8 mouse cellular contexts compared by ENCODE assay signal in the genomic region with DNA sequence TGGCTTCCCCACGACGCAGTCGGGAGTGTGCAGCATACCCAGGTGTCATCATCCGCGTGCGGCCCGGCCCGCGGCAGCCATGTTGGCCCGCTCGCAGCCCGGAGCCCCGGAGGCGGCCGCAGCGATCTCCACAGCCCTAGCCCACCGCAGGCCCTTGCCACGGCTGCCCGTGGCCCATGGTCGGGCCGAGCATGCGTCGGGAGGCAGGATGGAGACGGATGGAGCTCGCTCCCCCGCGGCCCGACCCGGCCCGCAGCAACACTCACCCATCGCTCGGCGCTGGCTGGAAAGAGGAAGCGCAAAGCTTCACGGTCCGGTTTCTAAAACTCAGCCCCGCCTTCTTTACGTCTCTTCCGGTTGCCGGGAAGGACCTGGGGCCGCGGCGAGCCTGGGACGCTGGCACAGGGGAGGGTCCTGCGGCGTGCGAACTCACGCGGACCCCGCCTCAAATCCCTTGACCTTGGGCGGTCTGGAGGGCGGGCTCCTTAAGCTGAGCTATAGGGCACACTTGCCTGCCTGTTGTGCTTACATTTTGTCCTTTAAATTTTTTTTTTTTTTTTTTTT. TPM values are rescaled to one million over a fixed set of nuclear protein-coding genes. Genes with fewer than 3 reads are reported as not detected.
DNase-seq lines count a peak whose midpoint lies in the region; ATAC-seq and TF ChIP-seq lines count a peak whose summit lies in the region.

A gene (minus strand): TSS at position 452 of the 564 bp plus-strand sequence.

- peak within 1 kb of the TSS; percentile 96 for H3K27ac ChIP-seq in gastrocnemius, adult 2 months
- H3K27ac ChIP-seq in hindbrain, postnatal 0 days, result peak within 1 kb of the TSS; percentile 96

- DNase-seq in ZHBTc4 (ENCODE audit: low read depth, low spot score), result peak; percentile 97
- DNase-seq in cerebellum, postnatal 4 days (ENCODE audit: low spot score in 2 of 2), result peak; percentile 61 to 79
- DNase-seq in gastrocnemius, adult 2 months, result peak; percentile 92
- DNase-seq in hindbrain, postnatal 0 days (ENCODE audit: low spot score), result peak; percentile 95
- DNase-seq in left cerebral cortex, adult 9 months (ENCODE audit: low spot score in 2 of 2), result peak; percentile 74 to 85
- DNase-seq in right cerebral cortex, postnatal 14 days, result peak; percentile 81
- peak; percentile 83 to 85 for DNase-seq in urinary bladder, postnatal 36 days (ENCODE audit: low spot score in 2 of 2)

- peaks cover 13% of the 10 kb centered on the region; the same call in 1 of the 2 replicates for H3K36me3 ChIP-seq in hindbrain, postnatal 0 days (ENCODE audit: insufficient read depth, low read length)

- H3K9me3 ChIP-seq in hindbrain, postnatal 0 days (ENCODE audit: low read length), result no peaks in the 10 kb centered on the region

- ATAC-seq in hindbrain, postnatal 0 days, result peak; percentile 94
- ATAC-seq in megakaryocyte progenitor cell, adult 5-6 weeks (replicated peaks; ENCODE audit: poor library complexity), result peak; percentile 89

- intact Hi-C loops in gastrocnemius, adult 2 months (cut with DNase I), result no loop called here

- no peaks in the 10 kb centered on the region for H3K4me1 ChIP-seq in hindbrain, postnatal 0 days (ENCODE audit: insufficient read depth, low read length)

- H3K27me3 ChIP-seq in hindbrain, postnatal 0 days (ENCODE audit: insufficient read depth, low read length), result no peaks in the 10 kb centered on the region

- H3K4me3 ChIP-seq in gastrocnemius, adult 2 months, result peak within 1 kb of the TSS; percentile 99
- peak within 1 kb of the TSS; percentile 97 for H3K4me3 ChIP-seq in hindbrain, postnatal 0 days (ENCODE audit: low read length)

- peak within 1 kb of the TSS; percentile 96 for H3K9ac ChIP-seq in hindbrain, postnatal 0 days (replicated peaks; ENCODE audit: low read length)

- TF ChIP-seq CTCF in gastrocnemius, adult 2 months (IDR thresholded peaks at IDR 0.05), result no peak
- TF ChIP-seq CTCF in hindbrain, postnatal 0 days (IDR thresholded peaks at IDR 0.05; ENCODE audit: low read depth), result no peak

- peak within 1 kb of the TSS; percentile 97 for H3K4me2 ChIP-seq in hindbrain, postnatal 0 days (ENCODE audit: low read depth, low read length)

- under 1% methylated on average over 51 of the region's 52 CpGs for WGBS in hindbrain, postnatal 0 days

RNA-seq across cellular contexts. Expression of the gene that starts here (rescaled TPM):
- total RNA-seq in gastrocnemius, adult 2 months (2021), result 100 to 1,000 TPM; 527 to 622 TPM
- 463 and 470 TPM in 2 replicates for total RNA-seq in hindbrain, postnatal 0 days (2014; rRNA removed)
- 523 and 530 TPM in 2 replicates for polyA plus RNA-seq in hindbrain, postnatal 0 days (2015; fragmentation: Nextera tagmentation; extraction: Ambion mirVana)
- 4,838 and 5,186 TPM in 2 replicates for total RNA-seq in megakaryocyte progenitor cell, adult 5-6 weeks (2015)
- 1,989 and 2,131 TPM in 2 replicates for total RNA-seq in megakaryocyte progenitor cell, adult 5-6 weeks (2017)

Comparison
In these comparisons a context has a peak if more than half of its experiments do, and no peak if none do; other contexts are left out.
1. Peak in every context shown above with its lines: DNase-seq, ATAC-seq, H3K4me3 ChIP-seq and H3K27ac ChIP-seq.